Mouse (Mus musculus) neural tube, embryonic 14.5 days (tissue): ENCODE data around the gene Tbx5. TPM values are rescaled to one million over a fixed set of nuclear protein-coding genes. Genes with fewer than 3 reads are reported as not detected.

Experiments
- ATAC-seq: fragments of 200-750 bp; cut with Nextera tagmentation; 2 replicates; pipeline ENCODE4 v1.8.0; 2017; ENCODE audit warnings: low read depth, mild to moderate bottlenecking, moderate TSS enrichment, moderate library complexity
- H3K27ac ChIP-seq: fragments of 300-500 bp; sonication (generic); 2 replicates; pipeline ENCODE4 v1.5.1; 2014; ENCODE audit warnings: low read depth, mild to moderate bottlenecking, control low read depth, low read length, moderate library complexity, mixed read lengths
- H3K27me3 ChIP-seq: fragments of 300-500 bp; sonication (generic); 2 replicates; pipeline ENCODE4 v1.6.1; 2014; ENCODE audit warnings: low read length; ENCODE audit not compliant: control insufficient read depth, insufficient read depth
- H3K36me3 ChIP-seq: fragments of 300-500 bp; sonication (generic); 2 replicates; pipeline ENCODE4 v1.6.1; 2014; ENCODE audit warnings: low read length, mixed read lengths; ENCODE audit not compliant: control insufficient read depth, insufficient read depth
- H3K4me1 ChIP-seq: fragments of 300-500 bp; sonication (generic); 2 replicates; pipeline ENCODE4 v1.6.1; 2014; ENCODE audit warnings: low read length; ENCODE audit not compliant: control insufficient read depth, insufficient read depth
- H3K4me2 ChIP-seq: fragments of 300-500 bp; sonication (generic); 2 replicates; pipeline ENCODE4 v1.6.1; 2014; ENCODE audit warnings: mild to moderate bottlenecking, low read depth, low read length, control low read depth
- H3K4me3 ChIP-seq: fragments of 300-500 bp; sonication (generic); 2 replicates; pipeline ENCODE4 v1.5.1; 2014; ENCODE audit warnings: low read depth, low read length, control low read depth, mixed read lengths
- H3K9ac ChIP-seq: fragments of 300-500 bp; sonication (generic); replicated peaks from 2 replicates; pipeline ENCODE4 v1.6.1; 2014; ENCODE audit warnings: low read depth, mild to moderate bottlenecking, control low read depth, low read length, mixed read lengths
- H3K9me3 ChIP-seq: fragments of 300-500 bp; sonication (generic); 2 replicates; pipeline ENCODE4 v1.6.1; 2016; ENCODE audit warnings: low read length; ENCODE audit not compliant: control insufficient read depth
- WGBS: fragments of 180-500 bp; shearing (Covaris S2); extraction: QIAGEN DNeasy Blood & Tissue Kit; methylation state at CpG from one replicate; pipeline ENCODE4 v1.1.7; 2014; 5-methylcytosine and 5-hydroxymethylcytosine counted together
- polyA plus RNA-seq: library from polyadenylated mRNA; unstranded; fragments of >200 nt; fragmentation: Nextera tagmentation; extraction: Ambion mirVana; gene quantifications from 2 replicates; pipeline ENCODE4 v1.2.1, GENCODE M21; 2014

The Tbx5 gene
- polyA plus RNA-seq, 1 experiment from 2014 or later, result 0.05 TPM

DNA sequence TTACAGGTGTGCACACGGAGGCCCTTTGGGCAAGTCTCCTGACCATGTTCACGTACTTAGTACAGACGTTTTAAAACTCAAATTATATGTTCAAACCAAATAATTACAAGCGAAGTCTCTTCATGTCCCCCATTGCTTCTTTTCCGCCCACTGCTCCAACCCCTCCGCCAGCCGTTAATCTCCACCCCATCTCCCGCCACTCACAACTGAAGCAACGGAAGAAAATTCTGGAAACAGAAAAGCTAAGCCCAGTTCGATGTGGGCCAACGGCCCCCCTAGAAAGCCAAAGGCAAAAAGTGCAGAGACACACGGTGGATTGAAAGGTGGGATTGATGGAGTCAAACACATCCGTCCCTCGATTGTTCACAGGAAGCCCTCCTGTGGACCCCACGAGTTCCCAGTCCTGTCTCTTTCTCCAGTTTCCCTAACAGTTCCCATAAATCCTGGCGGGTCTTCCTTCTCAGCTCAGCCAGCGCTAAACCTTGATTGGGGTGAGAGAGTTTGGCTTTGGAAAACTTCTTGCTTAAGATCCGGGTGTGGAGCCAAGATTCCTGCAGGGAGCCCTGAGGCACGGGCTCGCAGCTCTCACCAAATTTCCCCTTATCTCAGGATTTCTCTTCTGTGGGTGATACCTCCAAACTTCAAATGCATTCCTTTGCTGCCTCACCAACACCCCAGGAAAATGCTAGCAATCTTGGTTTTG is 24.8 kb upstream of the Tbx5 start:
- Histone ChIP-seq H3K9ac (no peak overlapping the region), H3K4me3 (no peak overlapping the region), H3K27ac (no peak overlapping the region), H3K27me3 (peaks cover 66% of the 10 kb centered on the region), H3K9me3 (no peaks in the 10 kb centered on the region), H3K36me3 (no peaks in the 10 kb centered on the region), H3K4me2 (no peak overlapping the region), H3K4me1 (no peaks in the 10 kb centered on the region)
- WGBS, result under 1% methylated on average over 20 of the region's 20 CpGs
- ATAC-seq, result no peak

DNA sequence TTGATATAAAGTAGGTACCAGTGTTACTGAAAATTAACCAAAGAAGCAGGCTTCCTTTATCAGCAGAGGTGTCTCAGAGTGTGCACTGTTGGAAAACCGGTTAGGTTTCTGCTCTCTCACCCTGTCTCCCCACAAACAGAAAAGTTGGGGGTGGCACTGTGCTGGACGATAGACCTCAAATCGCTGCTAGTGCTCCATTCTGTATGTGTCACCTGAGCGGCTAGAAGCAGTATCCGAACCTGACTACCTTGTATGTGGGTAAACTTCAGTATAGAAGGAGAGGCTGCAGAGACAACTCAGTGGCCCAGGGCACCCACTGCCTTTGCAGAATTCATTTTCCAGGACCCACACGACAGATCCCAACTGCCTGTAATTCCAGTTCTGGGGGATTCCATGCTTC is 23.8 kb upstream of the Tbx5 start:
- Histone ChIP-seq H3K9me3 (no peaks in the 10 kb centered on the region), H3K4me2 (no peak overlapping the region), H3K27ac (no peak overlapping the region), H3K36me3 (no peaks in the 10 kb centered on the region), H3K4me3 (no peak overlapping the region), H3K27me3 (peaks cover 55% of the 10 kb centered on the region), H3K4me1 (no peaks in the 10 kb centered on the region), H3K9ac (no peak overlapping the region)
- ATAC-seq, result no peak
- 31% methylated on average over 6 of the region's 6 CpGs for WGBS

DNA sequence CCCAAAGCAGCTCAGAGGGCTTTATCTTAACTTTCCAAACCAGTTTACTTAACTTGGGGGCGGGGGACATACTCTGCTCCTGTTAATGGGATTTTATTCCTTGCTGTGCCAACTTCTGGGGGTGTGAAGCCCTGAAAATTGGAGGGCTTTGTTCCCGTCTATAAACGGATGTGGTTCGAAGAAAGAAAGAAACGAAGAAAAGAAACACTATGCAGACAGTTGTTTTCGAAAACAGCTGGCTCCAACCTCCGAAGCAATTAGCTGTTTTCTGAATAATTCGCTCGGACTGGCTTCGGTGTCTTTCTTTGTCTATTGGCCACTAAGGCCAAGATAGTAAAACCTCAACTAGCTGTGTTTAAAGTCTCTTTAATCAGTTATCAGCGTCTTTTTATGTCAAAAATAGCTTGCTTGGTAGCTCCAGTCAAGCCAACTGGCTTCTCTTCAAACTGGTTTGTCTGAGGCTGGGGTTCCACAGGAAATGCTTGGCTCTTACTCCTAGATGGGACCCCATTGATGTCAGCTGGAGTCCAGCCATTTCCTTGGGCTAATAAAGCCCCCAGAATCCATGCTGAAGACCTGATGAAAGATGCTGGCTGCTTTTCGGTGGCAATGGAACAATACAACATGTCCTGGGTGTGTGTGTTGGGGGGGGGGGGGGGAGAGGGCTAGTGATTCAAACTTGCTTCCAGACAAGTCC is 21.3 kb upstream of the Tbx5 start:
- 43% methylated on average over 12 of the region's 12 CpGs for WGBS
- no peak overlapping the region for H3K27ac ChIP-seq
- H3K36me3 ChIP-seq, result no peaks in the 10 kb centered on the region
- no peak overlapping the region for H3K4me2 ChIP-seq
- no peak overlapping the region for H3K9ac ChIP-seq
- no peak overlapping the region for H3K4me3 ChIP-seq
- peaks cover 44% of the 10 kb centered on the region for H3K27me3 ChIP-seq
- H3K4me1 ChIP-seq, result no peaks in the 10 kb centered on the region
- H3K9me3 ChIP-seq, result no peaks in the 10 kb centered on the region
- no peak for ATAC-seq

- no peak overlapping the region for H3K27ac ChIP-seq
- no peaks in the 10 kb centered on the region for H3K4me1 ChIP-seq
- H3K9me3 ChIP-seq, result no peaks in the 10 kb centered on the region
- no peak overlapping the region for H3K9ac ChIP-seq
- 62% methylated on average over 1 of the region's 1 CpGs for WGBS
- no peak overlapping the region for H3K4me2 ChIP-seq
- peaks cover 14% of the 10 kb centered on the region for H3K27me3 ChIP-seq
- H3K36me3 ChIP-seq, result no peaks in the 10 kb centered on the region
- no peak for ATAC-seq
- H3K4me3 ChIP-seq, result no peak overlapping the region
Measured at GRCm38 (mm10) chr5:119815247-119815646, 17.2 kb upstream of the Tbx5 start.

GRCm38 (mm10) chr5:119820452-119820851 is 12.0 kb upstream of the Tbx5 start:
- Histone ChIP-seq H3K27me3 (peaks cover 14% of the 10 kb centered on the region), H3K4me1 (no peaks in the 10 kb centered on the region), H3K9ac (no peak overlapping the region), H3K4me2 (no peak overlapping the region), H3K9me3 (no peaks in the 10 kb centered on the region), H3K4me3 (no peak overlapping the region), H3K36me3 (no peaks in the 10 kb centered on the region), H3K27ac (no peak overlapping the region)
- 78% methylated on average over 6 of the region's 6 CpGs for WGBS
- ATAC-seq, result no peak

GRCm38 (mm10) chr5:119821506-119821905 is 11.0 kb upstream of the Tbx5 start:
- Histone ChIP-seq H3K4me3 (no peak overlapping the region), H3K9me3 (no peaks in the 10 kb centered on the region), H3K27me3 (peaks cover 16% of the 10 kb centered on the region), H3K4me2 (no peak overlapping the region), H3K9ac (no peak overlapping the region), H3K27ac (no peak overlapping the region), H3K4me1 (no peaks in the 10 kb centered on the region), H3K36me3 (no peaks in the 10 kb centered on the region)
- 50% methylated on average over 2 of the region's 2 CpGs for WGBS
- no peak for ATAC-seq

- H3K4me1 ChIP-seq, result no peaks in the 10 kb centered on the region
- H3K27ac ChIP-seq, result no peak overlapping the region
- H3K27me3 ChIP-seq, result peaks cover 38% of the 10 kb centered on the region
- H3K4me2 ChIP-seq, result no peak overlapping the region
- WGBS, result 70% methylated on average over 6 of the region's 6 CpGs
- no peak overlapping the region for H3K9ac ChIP-seq
- no peaks in the 10 kb centered on the region for H3K9me3 ChIP-seq
- no peak for ATAC-seq
- H3K4me3 ChIP-seq, result no peak overlapping the region
- H3K36me3 ChIP-seq, result no peaks in the 10 kb centered on the region
Measured at GRCm38 (mm10) chr5:119827341-119827740, 5.1 kb upstream of the Tbx5 start.

- Histone ChIP-seq H3K4me2 (no peak overlapping the region), H3K9ac (no peak overlapping the region), H3K4me1 (no peaks in the 10 kb centered on the region), H3K9me3 (no peaks in the 10 kb centered on the region), H3K27ac (no peak overlapping the region), H3K27me3 (peaks cover 54% of the 10 kb centered on the region), H3K36me3 (no peaks in the 10 kb centered on the region), H3K4me3 (no peak overlapping the region)
- ATAC-seq, result no peak
- WGBS, result 4% methylated on average over 8 of the region's 8 CpGs
Measured at GRCm38 (mm10) chr5:119830611-119831010, 1.9 kb upstream of the Tbx5 start.

- H3K4me2 ChIP-seq, result no peak overlapping the region
Measured at GRCm38 (mm10) chr5:119831201-119831771, 1.2 kb upstream of the Tbx5 start.

More at GRCm38 (mm10) chr5:119831201-119831771, 1.2 kb upstream of the Tbx5 start:
- ATAC-seq, result no peak
- H3K36me3 ChIP-seq, result no peaks in the 10 kb centered on the region
- no peak overlapping the region for H3K27ac ChIP-seq
- H3K4me1 ChIP-seq, result no peaks in the 10 kb centered on the region
- no peak overlapping the region for H3K9ac ChIP-seq
- under 1% methylated on average over 33 of the region's 33 CpGs for WGBS
- H3K27me3 ChIP-seq, result peaks cover 58% of the 10 kb centered on the region
- H3K9me3 ChIP-seq, result no peaks in the 10 kb centered on the region
- H3K4me3 ChIP-seq, result no peak overlapping the region
